Mouse (Mus musculus) erythroblast, embryonic 14.5 days (primary cell): ENCODE results near the gene Trp63.

Experiments used
- GATA1 ChIP-seq: IDR thresholded peaks from 2 replicates; pipeline ENCODE4 v1.6.1; 2012; ENCODE audit warnings: low read length, inconsistent platforms, mixed read lengths
- TAL1 ChIP-seq: IDR thresholded peaks from 3 replicates; pipeline ENCODE4 v1.6.1; 2012; ENCODE audit warnings: low read length, inconsistent platforms, mixed read lengths

DNA sequence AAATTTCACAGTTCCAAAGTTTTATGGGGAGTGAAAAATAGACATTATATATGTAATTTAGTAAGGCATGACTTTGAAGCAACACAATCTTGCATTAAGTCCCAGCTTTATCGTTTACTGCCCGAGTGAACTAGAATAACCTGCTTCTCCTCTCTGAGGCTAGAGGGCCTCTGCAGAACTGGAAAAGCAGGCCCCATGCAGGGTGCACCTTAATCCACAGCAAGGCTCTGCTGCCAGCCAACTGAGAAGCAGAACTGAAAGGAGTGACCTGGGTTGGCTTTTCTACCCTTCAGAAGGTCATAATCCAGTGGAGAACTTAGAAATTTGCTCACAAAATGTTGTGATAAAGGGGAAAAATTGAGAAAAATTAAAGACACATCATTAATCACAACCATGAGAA, 74.5 kb downstream of the Trp63 start:
- no peak for TF ChIP-seq TAL1
- no peak for TF ChIP-seq GATA1
